Mouse (Mus musculus): ENCODE data around the gene Cfh. TPM values are rescaled to one million over a fixed set of nuclear protein-coding genes. Genes with fewer than 3 reads are reported as not detected.

Gene Cfh
- 0.07 TPM for polyA plus RNA-seq (2017; shearing (Covaris generic))

GRCm38 (mm10) chr1:140183664-140184063 is at the start of gene Cfh:
Gene Cfh (minus strand): TSS chr1:140183764.

Other genes with a start within 250 kb of the Cfh start
- not detected for gene Kcnt2, start 62.4 kb upstream of the Cfh start, polyA plus RNA-seq (2017; shearing (Covaris generic))

All from activated CD4-positive, CD25-positive, alpha-beta regulatory T cell, adult 9 weeks (primary cell).